Mouse (Mus musculus): ENCODE measurements around the gene 1500015O10Rik.

Gene 1500015O10Rik

GRCm38 (mm10) chr1:43730491-43730924 lies at the start of gene 1500015O10Rik:
1500015O10Rik (plus strand) TSS chr1:43730602.
- DNase-seq, result peak in 1 of 2 experiments; percentile 4

GRCm38 (mm10) chr1:43689983-43690382 lies 40.4 kb upstream of the 1500015O10Rik start:
- no peak for DNase-seq

GRCm38 (mm10) chr1:43690507-43690906 lies 39.9 kb upstream of the 1500015O10Rik start:
- no peak for DNase-seq

GRCm38 (mm10) chr1:43694076-43694475 lies 36.3 kb upstream of the 1500015O10Rik start:
- no peak for DNase-seq

- peak in 1 of 2 experiments; percentile 5 for DNase-seq
These were observed 35.4 kb upstream of the 1500015O10Rik start for GRCm38 (mm10) chr1:43694851-43695545.

- no peak for DNase-seq
These were observed 31.8 kb upstream of the 1500015O10Rik start for GRCm38 (mm10) chr1:43698577-43699000.

- DNase-seq, result no peak
These were observed 15.6 kb upstream of the 1500015O10Rik start for GRCm38 (mm10) chr1:43714841-43715240.

GRCm38 (mm10) chr1:43717967-43718366 lies 12.4 kb upstream of the 1500015O10Rik start:
- DNase-seq, result no peak

GRCm38 (mm10) chr1:43718793-43719192 lies 11.6 kb upstream of the 1500015O10Rik start:
- no peak for DNase-seq

- no peak for DNase-seq
These were observed 7.9 kb upstream of the 1500015O10Rik start for GRCm38 (mm10) chr1:43722459-43722858.

GRCm38 (mm10) chr1:43732100-43732499 lies 1.7 kb downstream of the 1500015O10Rik start:
- DNase-seq, result no peak

GRCm38 (mm10) chr1:43732657-43733056 lies 2.3 kb downstream of the 1500015O10Rik start:
- no peak for DNase-seq

- peak; percentile 16 to 26 for DNase-seq
These were observed 7.6 kb downstream of the 1500015O10Rik start for GRCm38 (mm10) chr1:43737812-43738518.

GRCm38 (mm10) chr1:43738519-43738894 lies 8.1 kb downstream of the 1500015O10Rik start:
- DNase-seq, result no peak

GRCm38 (mm10) chr1:43754448-43755312 lies 24.3 kb downstream of the 1500015O10Rik start:
- no peak for DNase-seq

GRCm38 (mm10) chr1:43760085-43760484 lies 29.7 kb downstream of the 1500015O10Rik start:
- no peak for DNase-seq

GRCm38 (mm10) chr1:43764481-43764880 lies 34.1 kb downstream of the 1500015O10Rik start:
- DNase-seq, result no peak

GRCm38 (mm10) chr1:43766328-43766727 lies 35.9 kb downstream of the 1500015O10Rik start:
- DNase-seq, result no peak

GRCm38 (mm10) chr1:43768385-43768990 lies 38.1 kb downstream of the 1500015O10Rik start:
- peak; percentile 50 to 61 for DNase-seq

GRCm38 (mm10) chr1:43769348-43769747 lies 38.9 kb downstream of the 1500015O10Rik start:
- no peak for DNase-seq

- DNase-seq, result no peak
These were observed 39.6 kb downstream of the 1500015O10Rik start for GRCm38 (mm10) chr1:43770032-43770431.

- no peak for DNase-seq
These were observed 42.3 kb downstream of the 1500015O10Rik start for GRCm38 (mm10) chr1:43772694-43773093.

- DNase-seq, result no peak
These were observed 43.7 kb downstream of the 1500015O10Rik start for GRCm38 (mm10) chr1:43774126-43774525.

Data from thymus, postnatal 36 days (tissue).